Mouse (Mus musculus) G1E (cell line): Measurements from ENCODE around the gene Keap1.

Experiments
- CTCF ChIP-seq: IDR thresholded peaks from 2 replicates; pipeline ENCODE4 v1.5.1; 2012; ENCODE audit warnings: low read depth, low read length, inconsistent platforms, mixed read lengths
- GATA1 ChIP-seq: IDR thresholded peaks from 2 replicates; pipeline ENCODE4 v1.6.1; 2012; ENCODE audit warnings: borderline replicate concordance, low read length, inconsistent platforms, mixed read lengths
- POLR2AphosphoS5 ChIP-seq: IDR thresholded peaks from 2 replicates; pipeline ENCODE4 v1.6.1; 2012; ENCODE audit warnings: low read depth, low read length, inconsistent platforms; ENCODE audit not compliant: insufficient replicate concordance
- TAL1 ChIP-seq: conservative IDR thresholded peaks from 2 replicates; pipeline ENCODE4 v1.6.1; 2012; ENCODE audit warnings: low read depth, low read length, inconsistent platforms, mixed read lengths

- TF ChIP-seq CTCF, result no peak
- no peak for TF ChIP-seq GATA1
- TF ChIP-seq TAL1, result no peak
- TF ChIP-seq POLR2AphosphoS5, result no peak
Observed at GRCm38 (mm10) chr9:21276307-21276706, 37.1 kb upstream of the Keap1 start.
